Mouse (Mus musculus) E14TG2a.4 (cell line): ENCODE data around the gene Krt75.

Source experiments
- CTCF ChIP-seq: conservative IDR thresholded peaks from 2 replicates; pipeline ENCODE4 v1.5.1; 2014; ENCODE audit warnings: low read length
- POU5F1 ChIP-seq: IDR thresholded peaks from 2 replicates; pipeline ENCODE4 v1.6.1; 2014; ENCODE audit warnings: low read length, borderline replicate concordance

DNA sequence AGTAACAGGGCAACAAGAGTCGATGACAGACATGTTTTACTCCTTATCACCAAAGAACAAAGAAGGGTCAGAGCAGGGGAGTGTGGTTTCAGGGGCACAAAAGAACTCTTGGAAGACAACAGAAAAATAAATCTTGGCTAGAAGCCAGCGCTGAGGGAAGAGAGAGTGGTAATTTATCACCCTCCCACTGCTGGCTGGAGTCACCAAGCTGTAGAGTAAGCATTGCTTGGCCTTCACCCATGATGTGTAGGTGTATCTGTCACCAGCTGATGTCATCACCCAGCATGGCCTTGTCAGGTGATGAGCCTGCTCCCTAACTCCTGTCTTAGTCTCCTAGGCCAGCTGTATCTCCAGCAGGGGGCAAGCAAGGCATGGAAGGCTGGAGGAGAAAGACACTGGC, 10.8 kb upstream of the Krt75 start:
- TF ChIP-seq CTCF = no peak
- TF ChIP-seq POU5F1 = no peak
